Mouse (Mus musculus) C3H10T1/2 (cell line): Measurements from ENCODE around the gene Gm10553. TPM values are rescaled to one million over a fixed set of nuclear protein-coding genes. Genes with fewer than 3 reads are reported as not detected.

Experiments
- polyA plus RNA-seq, 2 experiments: library from polyadenylated mRNA; unstranded; fragments of >200 nt; fragmentation: generic; extraction: Trizol; gene quantifications; one replicate each; pipeline ENCODE4 v1.2.1; 2012; ENCODE audit warnings: missing spikeins in 2 of 2

Gene Gm10553
- polyA plus RNA-seq: under 1 TPM in 1 of 2 experiments, not detected in 1; 0.21 TPM

DNA sequence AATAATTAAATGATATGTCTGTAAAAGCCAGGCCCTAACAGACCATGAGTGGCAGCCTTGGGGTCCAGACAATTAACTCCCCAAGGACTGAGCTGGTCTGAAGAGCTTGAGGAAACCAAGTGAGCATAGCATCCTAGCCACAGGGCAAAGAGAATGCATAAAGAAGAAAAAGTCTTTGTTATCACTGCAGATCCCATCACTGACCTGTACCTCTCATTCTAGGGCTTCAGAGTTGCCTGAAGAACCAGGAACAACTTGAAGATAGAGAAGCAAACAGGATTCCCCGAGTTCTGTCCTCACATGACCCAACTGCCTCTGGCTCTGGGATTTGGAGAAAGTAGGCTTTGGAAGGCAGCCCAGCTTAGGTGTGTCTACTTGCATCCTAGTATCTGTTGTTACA lies at the start of gene Gm10553:
TSS of gene Gm10553 (plus strand) at position 301 of the 400 bp plus-strand sequence.

DNA sequence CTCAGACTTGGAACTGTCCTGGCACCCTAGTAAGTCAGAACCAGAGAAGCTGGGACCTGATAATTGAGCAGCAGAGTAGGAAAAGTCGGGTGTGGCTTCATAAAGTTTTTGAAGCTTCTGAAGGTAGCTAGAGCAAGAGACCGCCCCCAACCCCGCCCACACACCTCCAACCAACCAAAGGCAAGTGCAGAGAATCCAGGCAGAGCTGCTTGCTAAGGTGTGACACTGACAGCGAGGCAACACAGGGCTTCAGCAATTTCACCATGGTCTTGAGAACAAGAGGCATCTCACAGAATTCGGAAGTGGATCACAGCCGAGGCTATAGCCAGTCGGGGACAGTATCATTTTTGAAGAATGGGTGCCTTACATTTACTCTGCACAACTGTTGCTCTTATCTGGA lies 9.8 kb downstream of the Gm10553 start, which contains the start of gene A530032D15Rik:
TSS of gene A530032D15Rik (minus strand) at position 101 of the 400 bp plus-strand sequence.

Other genes starting within 250 kb of the Gm10553 start
- gene Slc16a14, start 165.0 kb upstream of the Gm10553 start, polyA plus RNA-seq: under 1 TPM in 1 of 2 experiments, not detected in 1; 0.07 TPM
- gene A530032D15Rik, start 9.7 kb downstream of the Gm10553 start, polyA plus RNA-seq: under 1 TPM in 1 of 2 experiments, not detected in 1; 0.22 TPM
- under 1 TPM; 0.02 to 0.35 TPM for gene C130026I21Rik, start 170.4 kb downstream of the Gm10553 start, polyA plus RNA-seq